Mouse (Mus musculus) megakaryocyte, embryonic 14.5 days (primary cell): ENCODE measurements around the gene Gpr137.

Source experiments
- FLI1 ChIP-seq: IDR thresholded peaks from 2 replicates; pipeline ENCODE4 v1.6.1; 2012; ENCODE audit warnings: low read length, inconsistent platforms, mixed read lengths
- GATA1 ChIP-seq: IDR thresholded peaks from 3 replicates; pipeline ENCODE4 v1.6.1; 2012; ENCODE audit warnings: mixed read lengths, low read length, inconsistent platforms, borderline replicate concordance

- TF ChIP-seq GATA1 (no peak), FLI1 (no peak)
Observed at GRCm38 (mm10) chr19:6922901-6923735, 19.2 kb downstream of the Gpr137 start.
